ENCODE assay signal across 16 mouse cellular contexts in genomic region chr5:115757516-115757915, GRCm38 (mm10).
"Had no signal": no experiment of that assay in that cellular context is flagged by ENCODE, and none has a peak within 500 bp of the region (broad histone marks: within the 10 kb centered on the region; RNA-seq: fewer than 3 reads in every experiment).

No protein-coding gene starts in this region.

- H3K36me3 ChIP-seq: midbrain, embryonic 10.5 days; midbrain, embryonic 12.5 days; neural tube, embryonic 13.5 days; neural tube, embryonic 15.5 days; stomach, embryonic 15.5 days had no signal

- H3K9me3 ChIP-seq: midbrain, embryonic 10.5 days; midbrain, embryonic 12.5 days; neural tube, embryonic 13.5 days; neural tube, embryonic 15.5 days; stomach, embryonic 15.5 days had no signal

- H3K4me1 ChIP-seq: stomach, embryonic 15.5 days had no signal

- DNase-seq: lung, adult 18-20 months; lung, embryonic 14.5 days; lung, postnatal 10 days; lung, postnatal 4 days; midbrain, embryonic 14.5 days; right cerebral cortex, postnatal 14 days; thymus, adult 2 months; thymus, postnatal 36 days had no signal

- H3K27ac ChIP-seq: midbrain, embryonic 10.5 days; midbrain, embryonic 12.5 days; neural tube, embryonic 13.5 days; neural tube, embryonic 15.5 days; stomach, embryonic 15.5 days; stomach, postnatal 0 days had no signal

- ATAC-seq: midbrain, embryonic 16.5 days had no signal

- H3K4me2 ChIP-seq: lung, embryonic 14.5 days; midbrain, embryonic 12.5 days; neural tube, embryonic 13.5 days; neural tube, embryonic 15.5 days; stomach, embryonic 15.5 days had no signal

- H3K9ac ChIP-seq: lung, embryonic 14.5 days; midbrain, embryonic 12.5 days; neural tube, embryonic 13.5 days; neural tube, embryonic 15.5 days; stomach, embryonic 15.5 days had no signal

- H3K4me3 ChIP-seq: midbrain, embryonic 10.5 days; midbrain, embryonic 12.5 days; myocyte; neural tube, embryonic 13.5 days; neural tube, embryonic 15.5 days; stomach, embryonic 15.5 days had no signal

- H3K27me3 ChIP-seq: midbrain, embryonic 12.5 days; neural tube, embryonic 13.5 days; neural tube, embryonic 15.5 days; stomach, embryonic 15.5 days had no signal
